Mouse (Mus musculus) thymus, adult 2 months (tissue): ENCODE results near the gene Gm17545.

Experiments
- CTCF ChIP-seq: fragments of 200-500 bp; IDR thresholded peaks from 2 replicates; pipeline ENCODE4 v1.5.1; 2012; ENCODE audit warnings: mild to moderate bottlenecking, control low read depth, low read length, moderate library complexity, borderline replicate concordance; ENCODE audit not compliant: control insufficient read depth, poor library complexity, insufficient read depth; ENCODE audit errors: extremely low read depth
- POLR2A ChIP-seq: fragments of 200-500 bp; IDR thresholded peaks from 2 replicates; pipeline ENCODE4 v1.6.1; 2012; ENCODE audit warnings: mild to moderate bottlenecking, low read length, control low read depth, moderate library complexity; ENCODE audit not compliant: control insufficient read depth, poor library complexity, insufficient read depth; ENCODE audit errors: extremely low read depth

DNA sequence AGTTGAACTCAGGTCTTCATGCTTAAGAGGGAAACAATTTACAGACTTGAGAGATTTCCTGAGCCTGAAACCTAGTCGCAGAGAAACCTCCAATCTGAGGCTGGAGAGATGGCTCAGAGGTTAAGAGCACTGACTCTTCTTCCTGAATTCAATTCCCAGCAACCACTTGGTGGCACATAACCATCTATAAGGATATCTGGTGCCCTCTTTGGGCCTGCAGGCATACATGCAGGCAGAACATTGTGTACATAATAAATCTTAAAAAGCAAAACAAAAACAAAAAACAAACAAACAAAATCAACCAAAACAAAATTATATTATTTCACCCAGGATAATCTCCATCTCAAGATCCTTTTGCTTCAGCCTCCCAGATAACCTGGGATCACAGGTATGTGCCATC lies 15.3 kb upstream of the Gm17545 start:
- TF ChIP-seq CTCF, result no peak
- no peak for TF ChIP-seq POLR2A
